Mouse (Mus musculus): ENCODE data around the gene Sf3a3. TPM values are rescaled to one million over a fixed set of nuclear protein-coding genes. Genes with fewer than 3 reads are reported as not detected.

Sf3a3 gene
- total RNA-seq, 1 experiment = 117 TPM

- Histone ChIP-seq H3K27ac (ENCODE audit: insufficient read depth, low read depth, low read length, poor library complexity, severe bottlenecking) (no peak overlapping the region), H3K4me1 (ENCODE audit: control insufficient read depth in 2 of 2, insufficient read depth in 2 of 2, low read length in 2 of 2, poor library complexity in 1 of 2) (peaks cover 0 to 15% of the 10 kb centered on the region in 2 experiments; a peak in 2 of 4 replicates), H3K4me3 (ENCODE audit: insufficient read depth in 1 of 2, low read depth in 1 of 2, low read length in 2 of 2, poor library complexity in 1 of 2, severe bottlenecking in 1 of 2) (no peak overlapping the region), H3K36me3 (ENCODE audit: control insufficient read depth, insufficient read depth, low read length, poor library complexity, severe bottlenecking) (peaks cover 15% of the 10 kb centered on the region), H3K9me3 (ENCODE audit: control insufficient read depth, insufficient read depth, low read depth, low read length) (no peaks in the 10 kb centered on the region), H3K9ac (ENCODE audit: insufficient read depth, low read depth, low read length, poor library complexity, severe bottlenecking) (no peak overlapping the region)
- DNase-seq (ENCODE audit: low read depth, low spot score) = no peak
- TF ChIP-seq CHD2 (IDR thresholded peaks at IDR 0.05; ENCODE audit: low read depth, low read length) (no peak), MAFK (IDR thresholded peaks at IDR 0.05; ENCODE audit: insufficient read depth, low read depth, low read length) (no peak), HCFC1 (IDR thresholded peaks at IDR 0.05; ENCODE audit: borderline replicate concordance, insufficient read depth, low read length) (no peak), ZC3H11A (IDR thresholded peaks at IDR 0.05; ENCODE audit: borderline replicate concordance, low read depth, low read length) (no peak), ZNF384 (IDR thresholded peaks at IDR 0.05; ENCODE audit: low read depth, low read length) (no peak)
- in situ Hi-C loops (cut with MboI; ENCODE audit: low sequenced_read_pairs in 2 of 2, unreplicated experiment in 2 of 2) = loop anchor here in 1 of 2 experiments (25.0 kb wide), 1 partner anchor 739 kb away; no protein-coding TSS in a partner anchor
Observed at GRCm38 (mm10) chr4:124675958-124676357, 38.6 kb upstream of the Sf3a3 start.

GRCm38 (mm10) chr4:124682270-124682669, 32.3 kb upstream of the Sf3a3 start:
- Histone ChIP-seq H3K9me3 (ENCODE audit: control insufficient read depth, insufficient read depth, low read depth, low read length) (no peaks in the 10 kb centered on the region), H3K36me3 (ENCODE audit: control insufficient read depth, insufficient read depth, low read length, poor library complexity, severe bottlenecking) (peaks cover 32% of the 10 kb centered on the region), H3K9ac (ENCODE audit: insufficient read depth, low read depth, low read length, poor library complexity, severe bottlenecking) (no peak overlapping the region), H3K27ac (ENCODE audit: insufficient read depth, low read depth, low read length, poor library complexity, severe bottlenecking) (no peak overlapping the region), H3K4me3 (ENCODE audit: insufficient read depth in 1 of 2, low read depth in 1 of 2, low read length in 2 of 2, poor library complexity in 1 of 2, severe bottlenecking in 1 of 2) (no peak overlapping the region), H3K4me1 (ENCODE audit: control insufficient read depth in 2 of 2, insufficient read depth in 2 of 2, low read length in 2 of 2, poor library complexity in 1 of 2) (peaks cover 0 to 1% of the 10 kb centered on the region in 2 experiments; a peak in 1 of 4 replicates)
- in situ Hi-C loops (cut with MboI; ENCODE audit: low sequenced_read_pairs in 2 of 2, unreplicated experiment in 2 of 2) = loop anchor here in 1 of 2 experiments (25.0 kb wide), 1 partner anchor 745 kb away; no protein-coding TSS in a partner anchor
- TF ChIP-seq HCFC1 (IDR thresholded peaks at IDR 0.05; ENCODE audit: borderline replicate concordance, insufficient read depth, low read length) (no peak), CHD2 (IDR thresholded peaks at IDR 0.05; ENCODE audit: low read depth, low read length) (no peak), ZNF384 (IDR thresholded peaks at IDR 0.05; ENCODE audit: low read depth, low read length) (no peak), MAFK (IDR thresholded peaks at IDR 0.05; ENCODE audit: insufficient read depth, low read depth, low read length) (no peak), ZC3H11A (IDR thresholded peaks at IDR 0.05; ENCODE audit: borderline replicate concordance, low read depth, low read length) (no peak)
- no peak for DNase-seq (ENCODE audit: low read depth, low spot score)

GRCm38 (mm10) chr4:124683474-124683873, 31.1 kb upstream of the Sf3a3 start:
- no peak for DNase-seq (ENCODE audit: low read depth, low spot score)
- Histone ChIP-seq H3K27ac (ENCODE audit: insufficient read depth, low read depth, low read length, poor library complexity, severe bottlenecking) (no peak overlapping the region), H3K36me3 (ENCODE audit: control insufficient read depth, insufficient read depth, low read length, poor library complexity, severe bottlenecking) (peaks cover 30% of the 10 kb centered on the region), H3K9me3 (ENCODE audit: control insufficient read depth, insufficient read depth, low read depth, low read length) (no peaks in the 10 kb centered on the region), H3K9ac (ENCODE audit: insufficient read depth, low read depth, low read length, poor library complexity, severe bottlenecking) (no peak overlapping the region), H3K4me1 (ENCODE audit: control insufficient read depth in 2 of 2, insufficient read depth in 2 of 2, low read length in 2 of 2, poor library complexity in 1 of 2) (peaks cover 0 to 2% of the 10 kb centered on the region in 2 experiments; a peak in 1 of 4 replicates), H3K4me3 (ENCODE audit: insufficient read depth in 1 of 2, low read depth in 1 of 2, low read length in 2 of 2, poor library complexity in 1 of 2, severe bottlenecking in 1 of 2) (no peak overlapping the region)
- TF ChIP-seq ZNF384 (IDR thresholded peaks at IDR 0.05; ENCODE audit: low read depth, low read length) (no peak), HCFC1 (IDR thresholded peaks at IDR 0.05; ENCODE audit: borderline replicate concordance, insufficient read depth, low read length) (no peak), ZC3H11A (IDR thresholded peaks at IDR 0.05; ENCODE audit: borderline replicate concordance, low read depth, low read length) (no peak), MAFK (IDR thresholded peaks at IDR 0.05; ENCODE audit: insufficient read depth, low read depth, low read length) (no peak), CHD2 (IDR thresholded peaks at IDR 0.05; ENCODE audit: low read depth, low read length) (no peak)
- in situ Hi-C loops (cut with MboI; ENCODE audit: low sequenced_read_pairs in 2 of 2, unreplicated experiment in 2 of 2) = loop anchor here in 1 of 2 experiments (25.0 kb wide), 1 partner anchor 746 kb away; no protein-coding TSS in a partner anchor

- H3K27ac ChIP-seq (ENCODE audit: insufficient read depth, low read depth, low read length, poor library complexity, severe bottlenecking) = no peak overlapping the region
- H3K36me3 ChIP-seq (ENCODE audit: control insufficient read depth, insufficient read depth, low read length, poor library complexity, severe bottlenecking) = peaks cover 26% of the 10 kb centered on the region
- no peaks in the 10 kb centered on the region for H3K9me3 ChIP-seq (ENCODE audit: control insufficient read depth, insufficient read depth, low read depth, low read length)
- in situ Hi-C loops (cut with MboI; ENCODE audit: low sequenced_read_pairs in 2 of 2, unreplicated experiment in 2 of 2) = loop anchor here in 1 of 2 experiments (25.0 kb wide), 1 partner anchor 748 kb away; no protein-coding TSS in a partner anchor
- peaks cover 0 to 2% of the 10 kb centered on the region in 2 experiments; a peak in 1 of 4 replicates for H3K4me1 ChIP-seq (ENCODE audit: control insufficient read depth in 2 of 2, insufficient read depth in 2 of 2, low read length in 2 of 2, poor library complexity in 1 of 2)
- H3K4me3 ChIP-seq (ENCODE audit: insufficient read depth in 1 of 2, low read depth in 1 of 2, low read length in 2 of 2, poor library complexity in 1 of 2, severe bottlenecking in 1 of 2) = no peak overlapping the region
- no peak for DNase-seq (ENCODE audit: low read depth, low spot score)
- TF ChIP-seq ZC3H11A (IDR thresholded peaks at IDR 0.05; ENCODE audit: borderline replicate concordance, low read depth, low read length) = no peak
- no peak for TF ChIP-seq ZNF384 (IDR thresholded peaks at IDR 0.05; ENCODE audit: low read depth, low read length)
- TF ChIP-seq HCFC1 (IDR thresholded peaks at IDR 0.05; ENCODE audit: borderline replicate concordance, insufficient read depth, low read length) = no peak
- no peak for TF ChIP-seq MAFK (IDR thresholded peaks at IDR 0.05; ENCODE audit: insufficient read depth, low read depth, low read length)
- TF ChIP-seq CHD2 (IDR thresholded peaks at IDR 0.05; ENCODE audit: low read depth, low read length) = no peak
- no peak overlapping the region for H3K9ac ChIP-seq (ENCODE audit: insufficient read depth, low read depth, low read length, poor library complexity, severe bottlenecking)
Observed at GRCm38 (mm10) chr4:124685004-124685403, 29.6 kb upstream of the Sf3a3 start.

Data from ES-E14 (cell line).